Comparison of ENCODE assay signal across 10 mouse cellular contexts in genomic region chr5:105718138-105718670, GRCm38 (mm10). TPM values are rescaled to one million over a fixed set of nuclear protein-coding genes. Genes with fewer than 3 reads are reported as not detected.
DNase-seq lines count a peak whose midpoint lies in the region; ATAC-seq lines count a peak whose summit lies in the region.
"Had no signal": no experiment of that assay in that cellular context is flagged by ENCODE, and none has a peak within 500 bp of the region (broad histone marks: within the 10 kb centered on the region; RNA-seq: fewer than 3 reads in every experiment).

No protein-coding gene starts in this region.

- H3K4me1 ChIP-seq in heart, embryonic 13.5 days = peaks cover 42% of the 10 kb centered on the region
- H3K4me1 ChIP-seq in liver, embryonic 15.5 days (replicated peaks) = peaks cover 76% of the 10 kb centered on the region

- H3K4me3 ChIP-seq in heart, embryonic 13.5 days = no peak overlapping the region
- H3K4me3 ChIP-seq in liver, embryonic 15.5 days (replicated peaks) = peak overlapping the region; percentile 15
- H3K4me3 ChIP-seq: embryonic facial prominence, embryonic 12.5 days; limb, embryonic 12.5 days had no signal

- no peaks in the 10 kb centered on the region for H3K9me3 ChIP-seq in heart, embryonic 13.5 days
- no peaks in the 10 kb centered on the region for H3K9me3 ChIP-seq in liver, embryonic 15.5 days (replicated peaks)
- H3K9me3 ChIP-seq: embryonic facial prominence, embryonic 12.5 days; limb, embryonic 12.5 days had no signal

- 0 out of 2 replicates have a peak overlapping the region, but pooled peaks have one; percentile 25 for H3K27ac ChIP-seq in heart, embryonic 13.5 days (replicated peaks)
- H3K27ac ChIP-seq in liver, embryonic 15.5 days (replicated peaks) = peak overlapping the region; percentile 58

- no peak for ATAC-seq in heart, embryonic 13.5 days (ENCODE audit: extremely low read depth, insufficient number of reproducible peaks, low FRiP score, low TSS enrichment)
- peak; percentile 66 for ATAC-seq in liver, embryonic 15.5 days (ENCODE audit: insufficient read depth)

- DNase-seq in heart, postnatal 36 days = no peak
- peak; percentile 64 for DNase-seq in A20 (ENCODE audit: low read depth, low spot score)
- DNase-seq in c-Kit-positive CD71-positive TER-119-negative erythroid progenitor cells, embryonic 14.5 days (ENCODE audit: low read depth) = peak; percentile 44
- DNase-seq in urinary bladder, postnatal 14 days (ENCODE audit: low spot score) = no peak
- DNase-seq in adrenal gland, postnatal 36 days = no peak
- DNase-seq in right cerebral cortex, postnatal 4 days = no peak

- 58% methylated on average over 11 of the region's 11 CpGs for WGBS in heart, embryonic 13.5 days
- 11% methylated on average over 11 of the region's 11 CpGs for WGBS in liver, embryonic 15.5 days (ENCODE audit: insufficient replicate concordance)

- intact Hi-C loops in heart, postnatal 36 days (cut with DNase I) = no loop called here

- peaks cover 44% of the 10 kb centered on the region for H3K27me3 ChIP-seq in heart, embryonic 13.5 days (replicated peaks)
- no peaks in the 10 kb centered on the region for H3K27me3 ChIP-seq in liver, embryonic 15.5 days
- H3K27me3 ChIP-seq: embryonic facial prominence, embryonic 12.5 days; limb, embryonic 12.5 days had no signal

- H3K9ac ChIP-seq in heart, embryonic 13.5 days = no peak overlapping the region
- peak overlapping the region; percentile 4; the same call in 1 of the 2 replicates for H3K9ac ChIP-seq in liver, embryonic 15.5 days
- H3K9ac ChIP-seq: embryonic facial prominence, embryonic 12.5 days; limb, embryonic 12.5 days had no signal

- 0 out of 2 replicates have a peak overlapping the region, but pooled peaks have one; percentile 18 for H3K4me2 ChIP-seq in heart, embryonic 13.5 days
- H3K4me2 ChIP-seq in liver, embryonic 15.5 days = peak overlapping the region; percentile 57
- H3K4me2 ChIP-seq: embryonic facial prominence, embryonic 12.5 days; limb, embryonic 12.5 days had no signal

- no peaks in the 10 kb centered on the region for H3K36me3 ChIP-seq in heart, embryonic 13.5 days
- no peaks in the 10 kb centered on the region for H3K36me3 ChIP-seq in liver, embryonic 15.5 days (replicated peaks)
- H3K36me3 ChIP-seq: embryonic facial prominence, embryonic 12.5 days had no signal

RNA-seq across cellular contexts. Expression of gene Lrrc8d, which starts 18.4 kb away (rescaled TPM):
- polyA plus RNA-seq in heart, embryonic 13.5 days (2015; fragmentation: Nextera tagmentation; extraction: Ambion mirVana) = 7.6 and 9.0 TPM in 2 replicates
- total RNA-seq in heart, postnatal 36 days (2021) = 1 to 10 TPM; 8.6 to 9.8 TPM
- polyA plus RNA-seq in liver, embryonic 15.5 days (2015; fragmentation: Nextera tagmentation; extraction: Ambion mirVana) = 8.1 and 8.4 TPM in 2 replicates
- 100 to 1,000 TPM in 1 of 2 experiments, 10 to 100 TPM in 1; 97.8 to 115 TPM for total RNA-seq in adrenal gland, postnatal 36 days (2021)

Comparison
In these comparisons a context has a peak if more than half of its experiments do, and no peak if none do; other contexts are left out.
1. DNase-seq: peak in A20 (single experiment) and c-Kit-positive CD71-positive TER-119-negative erythroid progenitor cells, embryonic 14.5 days (single experiment); none in heart, postnatal 36 days (0 of 2), urinary bladder, postnatal 14 days (single experiment), adrenal gland, postnatal 36 days (0 of 2) and right cerebral cortex, postnatal 4 days (single experiment).
2. RNA of gene Lrrc8d, which starts 18.4 kb away (total RNA-seq): 97.8 to 115 TPM in adrenal gland, postnatal 36 days; 8.6 to 9.8 TPM in heart, postnatal 36 days; every median in the first group is over 4 times any median in the second.